Comparison of ENCODE assay signal across 7 mouse cellular contexts in the genomic region with DNA sequence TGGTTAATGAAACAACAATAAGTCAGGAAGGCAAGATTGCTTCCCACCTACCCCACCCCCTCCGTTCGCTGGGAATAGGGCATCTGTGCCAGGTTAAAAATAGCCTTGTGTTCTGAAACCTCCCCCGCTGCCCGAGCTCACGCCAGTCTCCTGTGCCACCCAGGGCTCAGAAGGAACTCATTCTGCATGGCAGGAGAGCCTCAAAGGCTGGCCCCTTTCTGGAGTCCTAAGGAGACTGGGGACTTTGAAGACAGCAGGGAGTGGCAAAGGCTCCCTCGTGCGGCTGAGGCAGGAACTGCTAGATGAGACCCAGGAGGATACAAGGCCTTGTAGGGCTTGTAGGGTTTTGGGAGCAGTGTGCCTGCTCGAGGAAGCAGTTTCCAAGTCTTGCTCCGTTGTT. TPM values are rescaled to one million over a fixed set of nuclear protein-coding genes. Genes with fewer than 3 reads are reported as not detected.
DNase-seq lines count a peak whose midpoint lies in the region; ATAC-seq and TF ChIP-seq lines count a peak whose summit lies in the region.

No protein-coding gene starts in this region.

- peak; percentile 89 for TF ChIP-seq CTCF in intestine, postnatal 0 days (IDR thresholded peaks at IDR 0.05; ENCODE audit: low read depth)

- DNase-seq in adrenal gland, adult 18-20 months (ENCODE audit: low spot score in 2 of 2), result peak; percentile 76 to 77
- peak; percentile 90 for DNase-seq in embryo, embryonic 10.5 days (ENCODE audit: low spot score)
- DNase-seq in gastrocnemius, postnatal 25 days, result peak; percentile 39
- peak; percentile 80 for DNase-seq in left cerebral cortex, postnatal 4 days
- peak; percentile 51 for DNase-seq in spleen, adult 12 weeks (ENCODE audit: low spot score)

- H3K27me3 ChIP-seq in intestine, postnatal 0 days (replicated peaks; ENCODE audit: control insufficient read depth, insufficient read depth, low read length), result peaks cover 7% of the 10 kb centered on the region; the same call in 1 of the 2 replicates
- H3K27me3 ChIP-seq in midbrain, embryonic 13.5 days, result no peaks in the 10 kb centered on the region

- intact Hi-C loops in left cerebral cortex, postnatal 4 days (cut with DNase I), result loop anchor here (5.0 kb wide), 2 partner anchors 125 to 140 kb away; no protein-coding TSS in a partner anchor

- peak; percentile 14; the same call in 1 of the 2 replicates for ATAC-seq in intestine, postnatal 0 days
- peak; percentile 43; the same call in 1 of the 2 replicates for ATAC-seq in midbrain, embryonic 13.5 days

- WGBS in intestine, postnatal 0 days, result 8% methylated on average over 9 of the region's 9 CpGs
- WGBS in midbrain, embryonic 13.5 days, result 6% methylated on average over 9 of the region's 9 CpGs

- peak overlapping the region; percentile 40; the same call in 1 of the 2 replicates for H3K4me2 ChIP-seq in intestine, postnatal 0 days (replicated peaks; ENCODE audit: low read depth)
- peak overlapping the region; percentile 35 for H3K4me2 ChIP-seq in midbrain, embryonic 13.5 days (replicated peaks)

- H3K27ac ChIP-seq in intestine, postnatal 0 days (ENCODE audit: low read depth, low read length), result no peak overlapping the region
- peak overlapping the region; percentile 71 for H3K27ac ChIP-seq in midbrain, embryonic 13.5 days

- no peaks in the 10 kb centered on the region for H3K36me3 ChIP-seq in intestine, postnatal 0 days (ENCODE audit: control insufficient read depth, insufficient read depth)
- no peaks in the 10 kb centered on the region for H3K36me3 ChIP-seq in midbrain, embryonic 13.5 days

- 0 out of 2 replicates have a peak overlapping the region, but pooled peaks have one; percentile 3 for H3K4me3 ChIP-seq in intestine, postnatal 0 days (ENCODE audit: low read depth, low read length)
- H3K4me3 ChIP-seq in midbrain, embryonic 13.5 days (replicated peaks), result 0 out of 2 replicates have a peak overlapping the region, but pooled peaks have one; percentile 0

- no peaks in the 10 kb centered on the region; the same call in 1 of the 2 replicates for H3K4me1 ChIP-seq in intestine, postnatal 0 days (replicated peaks; ENCODE audit: control insufficient read depth, insufficient read depth, low read length)
- H3K4me1 ChIP-seq in midbrain, embryonic 13.5 days (replicated peaks), result peaks cover 40% of the 10 kb centered on the region

- no peak overlapping the region for H3K9ac ChIP-seq in intestine, postnatal 0 days (ENCODE audit: low read depth, low read length)
- no peak overlapping the region for H3K9ac ChIP-seq in midbrain, embryonic 13.5 days (replicated peaks)

- H3K9me3 ChIP-seq in intestine, postnatal 0 days (ENCODE audit: control insufficient read depth), result no peaks in the 10 kb centered on the region
- no peaks in the 10 kb centered on the region for H3K9me3 ChIP-seq in midbrain, embryonic 13.5 days

RNA-seq across cellular contexts. Expression of gene Bhlha9, which starts 24.8 kb away (rescaled TPM):
- not detected for total RNA-seq in adrenal gland, adult 18-20 months (2021)
- total RNA-seq in gastrocnemius, postnatal 25 days (2021), result not detected
- polyA plus RNA-seq in intestine, postnatal 0 days (2015; fragmentation: Nextera tagmentation; extraction: Ambion mirVana), result not detected in 2 replicates
- 1 to 10 TPM; 2.5 to 3.3 TPM for total RNA-seq in left cerebral cortex, postnatal 4 days (2021)
- polyA plus RNA-seq in midbrain, embryonic 13.5 days (2015; fragmentation: Nextera tagmentation; extraction: Ambion mirVana), result 0.22 and 0.26 TPM in 2 replicates

RNA-seq across cellular contexts. Expression of gene Abr, which starts 25.4 kb away (rescaled TPM):
- 10 to 100 TPM; 55.4 to 56.2 TPM for total RNA-seq in adrenal gland, adult 18-20 months (2021)
- total RNA-seq in gastrocnemius, postnatal 25 days (2021), result 10 to 100 TPM; 11.3 to 11.6 TPM
- 32.3 and 35.0 TPM in 2 replicates for polyA plus RNA-seq in intestine, postnatal 0 days (2015; fragmentation: Nextera tagmentation; extraction: Ambion mirVana)
- 100 to 1,000 TPM; 267 to 280 TPM for total RNA-seq in left cerebral cortex, postnatal 4 days (2021)
- polyA plus RNA-seq in midbrain, embryonic 13.5 days (2015; fragmentation: Nextera tagmentation; extraction: Ambion mirVana), result 88.4 and 93.5 TPM in 2 replicates

RNA-seq across cellular contexts. Expression of gene Trarg1, which starts 32.1 kb away (rescaled TPM):
- 100 to 1,000 TPM in 1 of 2 experiments, 10 to 100 TPM in 1; 20.9 to 145 TPM for total RNA-seq in adrenal gland, adult 18-20 months (2021)
- total RNA-seq in gastrocnemius, postnatal 25 days (2021), result 1 to 10 TPM in 1 of 2 experiments, under 1 TPM in 1; 0.84 to 8.2 TPM
- polyA plus RNA-seq in intestine, postnatal 0 days (2015; fragmentation: Nextera tagmentation; extraction: Ambion mirVana), result 0.85 and 0.96 TPM in 2 replicates
- under 1 TPM; 0.30 to 0.68 TPM for total RNA-seq in left cerebral cortex, postnatal 4 days (2021)
- 0.08 TPM in 1 of 2 replicates, not detected in the other for polyA plus RNA-seq in midbrain, embryonic 13.5 days (2015; fragmentation: Nextera tagmentation; extraction: Ambion mirVana)

Comparison
In these comparisons a context has a peak if more than half of its experiments do, and no peak if none do; other contexts are left out.
1. DNase-seq: peak in every context shown above with its lines; median percentile 90 in embryo, embryonic 10.5 days; 80 in left cerebral cortex, postnatal 4 days; 76 in adrenal gland, adult 18-20 months; 51 in spleen, adult 12 weeks; 39 in gastrocnemius, postnatal 25 days.
2. RNA of gene Abr, which starts 25.4 kb away (total RNA-seq): 267 to 280 TPM in left cerebral cortex, postnatal 4 days; 55.4 to 56.2 TPM in adrenal gland, adult 18-20 months and 11.3 to 11.6 TPM in gastrocnemius, postnatal 25 days; every median in the first group is over 4 times any median in the second.